Comparison of ENCODE assay signal across 9 mouse cellular contexts in the genomic region with DNA sequence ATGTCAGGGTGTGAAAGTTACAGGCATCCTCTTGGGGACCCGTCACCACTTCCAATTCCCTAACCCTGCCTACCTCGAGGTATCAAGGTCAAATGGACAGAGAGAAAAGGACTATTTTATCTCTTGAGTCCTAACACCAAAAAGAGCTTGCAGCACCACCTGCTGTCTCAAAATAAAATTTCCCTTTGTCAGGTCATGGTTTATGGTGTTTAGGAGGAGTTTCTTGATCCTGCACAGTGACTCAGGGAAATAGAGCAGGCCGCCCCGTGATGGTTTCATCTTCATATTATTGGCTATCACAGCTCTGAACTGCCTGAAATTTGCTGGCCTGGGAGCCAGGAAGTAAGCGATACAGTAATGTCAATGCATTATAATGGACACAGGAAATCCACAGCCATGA. TPM values are rescaled to one million over a fixed set of nuclear protein-coding genes. Genes with fewer than 3 reads are reported as not detected.
A peak's percentile ranks its signal among the peaks of the same experiment; 100 is the strongest.
DNase-seq lines count a peak whose midpoint lies in the region; ATAC-seq and TF ChIP-seq lines count a peak whose summit lies in the region.
"Had no signal": no experiment of that assay in that cellular context is flagged by ENCODE, and none has a peak within 500 bp of the region (broad histone marks: within the 10 kb centered on the region; RNA-seq: fewer than 3 reads in every experiment).

No protein-coding gene starts in this region.

- WGBS in hindbrain, embryonic 12.5 days = 54% methylated on average over 5 of the region's 5 CpGs
- WGBS in hindbrain, embryonic 13.5 days = 53% methylated on average over 5 of the region's 5 CpGs
- 47% methylated on average over 5 of the region's 5 CpGs for WGBS in embryonic facial prominence, embryonic 14.5 days

- H3K9ac ChIP-seq in hindbrain, embryonic 12.5 days = no peak overlapping the region
- no peak overlapping the region for H3K9ac ChIP-seq in hindbrain, embryonic 13.5 days
- H3K9ac ChIP-seq in CH12.LX (ENCODE audit: insufficient read depth, low read depth) = no peak overlapping the region
- no peak overlapping the region for H3K9ac ChIP-seq in embryonic facial prominence, embryonic 14.5 days (ENCODE audit: low read depth, low read length)
- H3K9ac ChIP-seq: limb, embryonic 12.5 days had no signal

- peak; percentile 24 to 88; a peak in 2 of 4 replicates for TF ChIP-seq CTCF in CH12.LX (conservative IDR thresholded peaks at IDR 0.05 in 1 of 2, IDR thresholded peaks at IDR 0.05 in 1 of 2; ENCODE audit: low read depth in 2 of 2, low read length in 2 of 2)

- H3K4me1 ChIP-seq in hindbrain, embryonic 12.5 days = 0 out of 2 replicates have a peak, but pooled peaks cover 2% of the 10 kb centered on the region
- peaks cover 12% of the 10 kb centered on the region; the same call in 1 of the 2 replicates for H3K4me1 ChIP-seq in hindbrain, embryonic 13.5 days (replicated peaks)
- peaks cover 3 to 14% of the 10 kb centered on the region in 2 experiments; a peak in 3 of 4 replicates for H3K4me1 ChIP-seq in CH12.LX (ENCODE audit: control insufficient read depth in 1 of 2, insufficient read depth in 2 of 2)
- no peaks in the 10 kb centered on the region for H3K4me1 ChIP-seq in embryonic facial prominence, embryonic 14.5 days (ENCODE audit: control insufficient read depth, insufficient read depth, low read length)

- H3K79me2 ChIP-seq in CH12.LX (replicated peaks; ENCODE audit: control insufficient read depth, extremely low read depth, insufficient read depth, poor library complexity, severe bottlenecking) = no peaks in the 10 kb centered on the region; the same call in 1 of the 2 replicates

- H3K27me3 ChIP-seq in hindbrain, embryonic 12.5 days = no peaks in the 10 kb centered on the region
- H3K27me3 ChIP-seq in hindbrain, embryonic 13.5 days = no peaks in the 10 kb centered on the region
- H3K27me3 ChIP-seq in CH12.LX (replicated peaks) = no peaks in the 10 kb centered on the region
- no peaks in the 10 kb centered on the region for H3K27me3 ChIP-seq in embryonic facial prominence, embryonic 14.5 days (replicated peaks; ENCODE audit: control insufficient read depth, insufficient read depth, low read length)
- H3K27me3 ChIP-seq: limb, embryonic 12.5 days had no signal

- H3K27ac ChIP-seq in hindbrain, embryonic 12.5 days = no peak overlapping the region
- H3K27ac ChIP-seq in hindbrain, embryonic 13.5 days = no peak overlapping the region
- H3K27ac ChIP-seq in CH12.LX (ENCODE audit: insufficient read depth, low read depth) = no peak overlapping the region
- no peak overlapping the region for H3K27ac ChIP-seq in embryonic facial prominence, embryonic 14.5 days (replicated peaks; ENCODE audit: low read depth, low read length)
- H3K27ac ChIP-seq: limb, embryonic 12.5 days had no signal

- in situ Hi-C loops in CH12.LX (cut with MboI; ENCODE audit: low pct_ligation_motif_present, low pct_unique_long_range_greater_than_20kb, low sequenced_read_pairs) = loop anchor here (5.0 to 10.0 kb wide), 2 partner anchors 57 to 280 kb away; partner anchors contain the start of genes Bend6 and Dst

- no peak for TF ChIP-seq EP300 in CH12.LX (IDR thresholded peaks at IDR 0.05; ENCODE audit: low read length)

- H3K36me3 ChIP-seq in hindbrain, embryonic 12.5 days = no peaks in the 10 kb centered on the region
- no peaks in the 10 kb centered on the region for H3K36me3 ChIP-seq in hindbrain, embryonic 13.5 days
- H3K36me3 ChIP-seq in CH12.LX (replicated peaks in 1 of 2; ENCODE audit: control insufficient read depth in 1 of 2, insufficient read depth in 1 of 2, low read length in 1 of 2) = peaks cover 0 to 19% of the 10 kb centered on the region in 2 experiments
- no peaks in the 10 kb centered on the region for H3K36me3 ChIP-seq in embryonic facial prominence, embryonic 14.5 days (ENCODE audit: control insufficient read depth, insufficient read depth, low read length)
- H3K36me3 ChIP-seq: limb, embryonic 12.5 days had no signal

- dilution Hi-C loops in CH12.LX (cut with MboI; ENCODE audit: extremely low pct_ligation_motif_present, extremely low pct_unique_long_range_greater_than_20kb, low sequenced_read_pairs) = no loop called here

- no peak overlapping the region for H3K4me3 ChIP-seq in hindbrain, embryonic 12.5 days
- no peak overlapping the region for H3K4me3 ChIP-seq in hindbrain, embryonic 13.5 days
- H3K4me3 ChIP-seq in CH12.LX (replicated peaks in 1 of 3; ENCODE audit: low read depth in 2 of 3, low read length in 2 of 3, poor library complexity in 1 of 3) = no peak overlapping the region
- H3K4me3 ChIP-seq in embryonic facial prominence, embryonic 14.5 days (ENCODE audit: low read depth, low read length) = no peak overlapping the region
- H3K4me3 ChIP-seq: limb, embryonic 12.5 days had no signal

- no peak overlapping the region for H3K4me2 ChIP-seq in hindbrain, embryonic 12.5 days (replicated peaks)
- no peak overlapping the region for H3K4me2 ChIP-seq in hindbrain, embryonic 13.5 days
- H3K4me2 ChIP-seq in CH12.LX (ENCODE audit: insufficient read depth, low read depth, poor library complexity, severe bottlenecking) = no peak overlapping the region
- no peak overlapping the region for H3K4me2 ChIP-seq in embryonic facial prominence, embryonic 14.5 days (ENCODE audit: low read depth, low read length)
- H3K4me2 ChIP-seq: limb, embryonic 12.5 days had no signal

- no peak for TF ChIP-seq POLR2A in CH12.LX (IDR thresholded peaks at IDR 0.05; ENCODE audit: low read depth, low read length)

- DNase-seq in CH12.LX (ENCODE audit: extremely low read depth) = peak; percentile 74
- peak; percentile 11 for DNase-seq in adrenal gland, postnatal 25 days
- peak; percentile 53 for DNase-seq in embryonic facial prominence, embryonic 14.5 days (ENCODE audit: low spot score)
- peak; percentile 27 to 53 for DNase-seq in kidney, postnatal 36 days
- peak; percentile 40 for DNase-seq in retina, adult 2 months (ENCODE audit: low read depth, low spot score)
- no peak for DNase-seq in ovary, postnatal 10 days (ENCODE audit: low spot score)

- 0 out of 2 replicates have a peak, but pooled peaks have one; percentile 18 for ATAC-seq in hindbrain, embryonic 12.5 days (ENCODE audit: low FRiP score)
- no peak for ATAC-seq in hindbrain, embryonic 13.5 days (ENCODE audit: low FRiP score)
- no peak for ATAC-seq in embryonic facial prominence, embryonic 14.5 days (ENCODE audit: low read depth)

- no peaks in the 10 kb centered on the region for H3K9me3 ChIP-seq in hindbrain, embryonic 12.5 days (replicated peaks)
- no peaks in the 10 kb centered on the region for H3K9me3 ChIP-seq in hindbrain, embryonic 13.5 days
- peaks cover 2% of the 10 kb centered on the region for H3K9me3 ChIP-seq in CH12.LX (replicated peaks; ENCODE audit: low read length)
- H3K9me3 ChIP-seq in embryonic facial prominence, embryonic 14.5 days (ENCODE audit: control insufficient read depth, low read length) = no peaks in the 10 kb centered on the region
- H3K9me3 ChIP-seq: limb, embryonic 12.5 days had no signal

- peak; percentile 85 for TF ChIP-seq RAD21 in CH12.LX (IDR thresholded peaks at IDR 0.05; ENCODE audit: low read depth, low read length)

TF ChIP-seq in CH12.LX, 34 proteins besides CTCF, POLR2A, EP300 and RAD21:
- no peak for TF ChIP-seq JUN (IDR thresholded peaks at IDR 0.05; ENCODE audit: insufficient read depth, low read depth, low read length)
- peak; percentile 23; the same call in 1 of the 2 replicates for TF ChIP-seq MAFK (IDR thresholded peaks at IDR 0.05; ENCODE audit: insufficient replicate concordance, low read length)
- no peak for TF ChIP-seq USF2 (conservative IDR thresholded peaks at IDR 0.05; ENCODE audit: low read depth, low read length)
- TF ChIP-seq SMC3 (IDR thresholded peaks at IDR 0.05; ENCODE audit: low read depth, low read length) = peak; percentile 84

RNA-seq across cellular contexts. Expression of gene Dst, which starts 56.6 kb away (rescaled TPM):
- polyA plus RNA-seq in hindbrain, embryonic 12.5 days (2016; fragmentation: Nextera tagmentation; extraction: Ambion mirVana) = 38.7 and 44.5 TPM in 2 replicates
- 37.3 and 37.7 TPM in 2 replicates for polyA plus RNA-seq in hindbrain, embryonic 13.5 days (2015; fragmentation: Nextera tagmentation; extraction: Ambion mirVana)
- 15.9 and 20.5 TPM in 2 replicates for total RNA-seq in CH12.LX (2012; rRNA removed)
- total RNA-seq in CH12.LX (2014; rRNA removed) = 7.4 and 9.1 TPM in 2 replicates
- 27.6 and 28.0 TPM in 2 replicates for polyA plus RNA-seq in CH12.LX (2012; ENCODE audit: insufficient read length, low read depth)
- total RNA-seq in adrenal gland, postnatal 25 days (2021) = 134 and 152 TPM in 2 replicates
- polyA plus RNA-seq in embryonic facial prominence, embryonic 14.5 days (2014; fragmentation: Nextera tagmentation; extraction: Ambion mirVana) = 37.5 and 39.5 TPM in 2 replicates

RNA-seq across cellular contexts. Expression of gene Bend6, which starts 57.0 kb away (rescaled TPM):
- 4.4 and 5.6 TPM in 2 replicates for polyA plus RNA-seq in hindbrain, embryonic 12.5 days (2016; fragmentation: Nextera tagmentation; extraction: Ambion mirVana)
- 20.5 and 22.9 TPM in 2 replicates for polyA plus RNA-seq in hindbrain, embryonic 13.5 days (2015; fragmentation: Nextera tagmentation; extraction: Ambion mirVana)
- total RNA-seq in CH12.LX (2012; rRNA removed) = 0.50 and 1.4 TPM in 2 replicates
- total RNA-seq in CH12.LX (2014; rRNA removed) = 3.2 and 4.0 TPM in 2 replicates
- polyA plus RNA-seq in CH12.LX (2012; ENCODE audit: insufficient read length, low read depth) = 2.5 and 3.4 TPM in 2 replicates
- 0.82 and 2.9 TPM in 2 replicates for total RNA-seq in adrenal gland, postnatal 25 days (2021)
- polyA plus RNA-seq in embryonic facial prominence, embryonic 14.5 days (2014; fragmentation: Nextera tagmentation; extraction: Ambion mirVana) = 2.0 and 2.4 TPM in 2 replicates
